20 mouse cellular contexts compared by ENCODE assay signal in genomic region chr19:56054186-56054585, GRCm38 (mm10).
"Had no signal": no experiment of that assay in that cellular context is flagged by ENCODE, and none has a peak within 500 bp of the region (broad histone marks: within the 10 kb centered on the region; RNA-seq: fewer than 3 reads in every experiment).

No protein-coding gene starts in this region.

- H3K4me3 ChIP-seq: megakaryocyte, embryonic 14.5 days; midbrain, embryonic 10.5 days; midbrain, embryonic 13.5 days; myocyte; stomach, embryonic 15.5 days had no signal

- DNase-seq: kidney, adult 18-20 months; kidney, adult 9 months; kidney, postnatal 14 days; kidney, postnatal 4 days; layer of hippocampus, adult 9-11 months; liver, postnatal 0 days; lung, embryonic 14.5 days; retina, postnatal 1 day; right cerebral cortex, postnatal 25 days; spleen, adult 18-20 months; thymus, postnatal 36 days had no signal

- H3K4me1 ChIP-seq: stomach, embryonic 15.5 days had no signal

- H3K4me2 ChIP-seq: lung, embryonic 14.5 days; midbrain, embryonic 13.5 days; stomach, embryonic 15.5 days had no signal

- H3K36me3 ChIP-seq: midbrain, embryonic 10.5 days; midbrain, embryonic 13.5 days; stomach, embryonic 15.5 days had no signal

- H3K27ac ChIP-seq: liver, embryonic 14.5 days; macrophage; midbrain, embryonic 10.5 days; midbrain, embryonic 13.5 days; stomach, embryonic 15.5 days had no signal

- H3K27me3 ChIP-seq: stomach, embryonic 15.5 days had no signal

- H3K9ac ChIP-seq: liver, embryonic 14.5 days; liver, postnatal 0 days; lung, embryonic 14.5 days; midbrain, embryonic 13.5 days; stomach, embryonic 15.5 days had no signal

- ATAC-seq: liver, postnatal 0 days; lung, postnatal 0 days; midbrain, embryonic 13.5 days; midbrain, embryonic 16.5 days had no signal

- H3K9me3 ChIP-seq: megakaryocyte, embryonic 14.5 days; midbrain, embryonic 10.5 days; midbrain, embryonic 13.5 days; stomach, embryonic 15.5 days had no signal
